Mouse (Mus musculus) lung, adult 18-20 months (tissue): ENCODE measurements around the gene Ccdc36.

Source experiments
- DNase-seq, 2 experiments: peaks; one replicate each; pipeline ENCODE4 v3.0.0; 2022; ENCODE audit warnings: mixed read lengths in 2 of 2

Gene Ccdc36

DNA sequence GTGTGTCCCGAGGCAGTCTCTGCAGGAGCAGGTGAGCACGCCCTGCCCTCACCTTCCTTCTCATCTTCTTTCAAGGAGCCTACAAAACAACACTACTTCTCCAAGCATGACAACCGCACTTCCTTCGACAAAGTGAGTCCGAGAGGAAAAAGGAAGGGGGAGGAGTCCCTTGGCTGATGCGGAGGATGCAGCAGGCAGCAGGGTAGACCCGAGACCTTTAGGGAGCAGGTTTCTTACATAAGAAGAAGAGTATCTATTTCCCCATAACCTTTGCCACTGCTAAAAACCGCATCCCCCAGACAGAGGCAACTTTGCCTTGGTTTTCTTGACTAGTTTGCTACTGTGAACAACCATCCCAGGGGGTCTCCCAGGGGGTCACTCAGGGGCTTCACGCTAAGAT lies 16.8 kb upstream of the Ccdc36 start:
- DNase-seq: no peak

DNA sequence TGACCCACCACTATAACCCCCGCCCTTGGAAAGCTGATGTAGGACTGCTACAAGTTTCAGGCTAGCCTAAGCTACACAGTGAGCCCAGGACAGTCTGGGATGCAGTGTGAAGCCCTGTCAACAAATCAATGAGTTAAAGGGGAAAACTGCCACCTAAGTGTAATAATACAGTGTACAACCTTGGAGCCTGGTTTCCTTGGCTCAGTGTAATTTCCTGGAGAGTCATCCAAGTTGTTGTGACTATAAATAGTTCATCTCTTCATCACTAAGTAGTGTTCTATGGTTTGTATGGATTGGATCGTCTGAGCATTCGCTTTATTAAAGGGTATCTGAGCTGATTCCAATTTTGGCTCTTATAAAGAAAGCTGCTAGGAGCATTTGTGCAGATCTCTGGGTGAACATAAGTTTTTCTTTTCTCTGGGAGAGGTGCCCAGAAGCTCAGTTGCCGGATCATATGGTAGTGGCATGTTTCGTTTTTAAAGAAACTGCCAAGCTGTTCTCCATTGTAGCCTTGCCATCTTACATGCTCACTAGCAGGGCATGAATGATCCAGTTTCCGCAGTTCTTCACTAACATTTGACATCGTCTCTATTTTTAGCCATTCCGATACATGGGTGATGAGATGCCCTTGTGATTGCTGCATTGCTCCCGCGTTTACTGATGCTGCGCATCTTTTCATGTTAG lies 13.1 kb upstream of the Ccdc36 start:
- no peak for DNase-seq

DNA sequence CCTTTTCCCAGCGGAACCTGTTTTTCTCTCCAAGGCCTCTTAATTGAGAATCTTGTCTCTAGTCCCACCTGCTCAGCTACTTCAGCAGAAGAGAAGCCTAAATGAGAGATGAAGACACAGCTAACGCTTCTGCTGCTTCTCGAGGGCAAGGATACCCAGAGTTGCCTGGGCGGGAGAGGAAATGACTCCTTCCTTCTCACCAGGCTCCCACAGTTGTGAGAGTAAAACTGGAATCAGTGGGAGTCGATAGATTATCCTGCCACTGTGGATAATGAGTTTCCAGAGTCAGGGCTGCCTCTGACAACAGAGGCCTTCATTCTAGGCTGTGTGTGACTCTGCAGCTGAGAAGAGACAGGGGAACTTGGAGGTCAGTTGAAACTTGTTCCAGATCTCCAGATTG lies 12.2 kb upstream of the Ccdc36 start:
- no peak for DNase-seq

DNA sequence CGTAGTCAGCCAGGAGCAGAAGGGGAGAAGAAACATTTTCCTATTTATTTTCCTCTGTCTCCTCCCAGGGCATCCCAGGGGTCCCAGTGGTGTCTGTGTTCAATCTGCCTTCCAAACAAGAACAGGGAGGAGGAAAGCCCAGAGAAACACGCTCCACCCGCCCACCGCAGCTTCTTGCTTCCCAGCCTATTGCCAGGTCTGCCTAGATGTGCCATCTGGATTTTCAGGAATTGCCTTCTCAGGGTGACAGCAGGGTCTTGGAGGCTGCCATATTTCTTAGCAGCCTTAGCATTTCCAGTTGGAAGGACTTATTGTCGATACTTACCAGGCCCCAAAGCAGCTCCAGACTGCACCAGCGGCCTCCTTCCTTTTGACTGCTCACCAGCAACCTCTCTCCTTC lies 10.9 kb upstream of the Ccdc36 start:
- DNase-seq: no peak

DNA sequence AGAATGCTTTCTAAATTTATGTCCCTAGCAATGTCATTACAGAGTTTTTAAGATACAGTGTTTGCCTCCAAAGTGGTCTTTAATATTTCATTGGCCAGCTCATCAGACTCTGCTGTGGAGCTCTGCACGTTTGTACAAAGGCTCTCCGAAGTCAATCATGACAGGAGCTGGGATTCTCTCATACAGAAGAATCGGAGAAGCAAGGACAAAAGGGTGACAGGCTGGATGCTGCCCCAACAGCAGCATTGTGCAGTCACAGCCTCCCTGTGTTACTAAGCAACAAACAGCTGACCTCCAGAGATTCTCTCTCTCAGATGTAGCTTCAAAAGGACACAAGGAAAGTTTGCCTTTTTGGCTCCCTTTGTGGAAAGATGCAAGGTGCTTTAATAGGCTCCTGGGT lies 7.9 kb upstream of the Ccdc36 start, which contains the start of gene BC048562:
TSS of gene BC048562 (plus strand) at position 301 of the 400 bp plus-strand sequence.
- no peak for DNase-seq

DNA sequence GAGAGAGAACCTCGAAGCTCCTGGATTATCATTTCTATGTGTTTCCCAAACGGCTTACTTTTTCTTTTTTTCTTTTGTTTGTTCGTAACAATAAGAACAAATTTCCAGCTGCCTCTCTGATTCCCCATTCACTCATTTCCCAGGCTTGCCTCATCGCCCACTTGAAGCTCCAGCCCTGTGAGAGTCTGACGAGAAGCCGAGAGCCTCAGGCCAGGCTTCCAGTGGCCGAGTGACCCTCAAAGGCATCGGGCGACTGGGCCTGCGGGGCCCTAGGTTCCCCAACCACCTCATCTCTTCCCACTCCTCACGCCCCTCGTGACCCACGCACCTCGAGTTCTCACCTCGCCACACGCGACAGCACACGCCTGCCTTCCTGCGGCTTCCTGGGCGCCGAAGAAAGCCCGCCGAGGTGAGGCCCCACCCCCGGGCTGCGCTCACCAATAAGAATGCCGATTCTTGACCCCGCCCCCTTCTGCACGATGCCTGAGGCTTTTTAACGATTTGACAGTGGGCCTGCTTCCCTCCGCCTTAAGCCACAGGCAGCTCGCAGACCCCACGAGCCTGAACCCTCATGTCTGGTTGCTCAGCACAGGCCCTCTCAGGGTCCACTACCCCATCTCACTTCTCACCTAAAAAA lies 3.3 kb upstream of the Ccdc36 start:
- no peak for DNase-seq

DNA sequence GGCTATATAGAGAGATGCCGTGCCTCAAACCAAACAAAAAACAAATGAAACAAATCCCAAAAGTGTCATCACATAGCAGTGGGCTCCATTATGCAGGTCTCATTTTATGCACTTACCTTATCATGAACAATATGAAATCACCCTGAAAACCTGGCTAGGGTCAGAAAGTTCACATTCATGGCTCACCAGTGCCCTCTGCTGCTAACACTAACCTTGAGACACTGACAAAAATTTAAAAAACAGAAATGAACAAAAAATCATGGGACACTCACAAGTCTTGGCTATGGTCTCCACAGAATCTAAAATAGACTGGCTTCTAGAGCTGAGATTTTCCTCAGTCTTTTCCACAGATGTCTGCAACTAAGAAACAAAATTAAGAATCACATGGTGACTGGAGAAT lies 16.1 kb downstream of the Ccdc36 start:
- DNase-seq: peak in 1 of 2 experiments; percentile 13

DNA sequence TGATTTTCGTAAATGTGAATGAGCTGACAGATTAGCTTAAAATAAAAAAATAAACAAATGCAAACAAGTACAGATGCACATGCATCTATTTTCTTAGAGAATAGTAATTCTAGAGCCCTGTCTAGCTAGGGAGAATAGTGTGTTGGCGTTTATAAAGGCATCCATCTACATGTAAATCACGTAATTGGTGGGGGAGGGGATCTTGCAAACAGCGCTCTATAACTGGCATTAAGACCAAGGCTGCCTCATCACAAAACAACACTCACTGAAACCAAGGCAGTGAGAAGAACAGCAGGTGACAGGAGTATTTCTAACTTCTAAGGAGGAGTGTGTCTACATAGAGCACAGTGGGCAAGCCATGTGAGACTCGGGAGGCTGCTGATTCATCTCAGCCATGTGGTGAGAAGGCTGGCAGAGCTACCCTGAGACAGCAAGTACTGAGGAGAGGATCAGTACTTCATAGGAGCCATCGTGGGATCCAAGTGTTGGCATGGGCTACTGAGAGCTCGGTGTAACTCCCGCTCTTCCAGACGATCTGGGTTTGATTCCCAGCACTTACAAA lies 16.8 kb downstream of the Ccdc36 start:
- DNase-seq: no peak

DNA sequence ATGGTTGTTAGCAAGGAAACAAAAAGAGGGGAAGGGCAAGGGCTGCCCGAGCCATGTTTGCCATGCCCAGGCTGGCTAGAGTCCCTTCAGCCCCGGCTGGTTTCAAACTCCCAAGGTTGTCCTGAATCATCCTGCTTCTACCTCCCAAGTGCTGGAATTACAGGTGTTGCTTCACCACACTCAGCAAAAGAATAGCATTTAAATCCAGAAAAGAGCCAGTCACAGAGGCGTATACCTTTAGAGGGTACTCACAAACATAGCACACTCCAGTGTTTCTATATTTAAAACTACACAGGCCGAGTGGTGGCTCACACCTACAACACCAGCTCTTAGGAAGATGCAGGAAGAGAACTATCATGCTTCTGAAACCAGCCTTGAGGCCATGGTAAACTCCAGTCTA lies 18.7 kb downstream of the Ccdc36 start:
- DNase-seq: no peak

DNA sequence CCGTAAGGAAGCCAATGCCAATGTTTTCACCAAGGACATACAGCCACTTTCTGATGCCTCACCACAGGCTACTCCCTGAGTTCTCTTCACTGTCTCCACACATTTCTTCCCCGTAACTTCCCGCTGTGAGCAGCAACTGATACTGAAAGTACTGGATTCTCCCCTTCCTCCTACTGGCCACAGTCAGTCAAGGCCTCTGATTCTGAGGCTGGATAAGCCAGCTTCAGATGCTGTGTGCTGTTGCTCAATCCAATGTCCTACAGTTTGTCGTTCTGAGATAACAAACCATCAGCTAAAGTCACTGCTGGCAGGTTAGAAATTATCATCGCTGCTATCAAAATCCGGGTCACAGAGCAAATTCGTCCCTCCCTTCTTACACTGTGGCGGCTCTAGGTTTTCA lies 23.8 kb downstream of the Ccdc36 start:
- DNase-seq: no peak

DNA sequence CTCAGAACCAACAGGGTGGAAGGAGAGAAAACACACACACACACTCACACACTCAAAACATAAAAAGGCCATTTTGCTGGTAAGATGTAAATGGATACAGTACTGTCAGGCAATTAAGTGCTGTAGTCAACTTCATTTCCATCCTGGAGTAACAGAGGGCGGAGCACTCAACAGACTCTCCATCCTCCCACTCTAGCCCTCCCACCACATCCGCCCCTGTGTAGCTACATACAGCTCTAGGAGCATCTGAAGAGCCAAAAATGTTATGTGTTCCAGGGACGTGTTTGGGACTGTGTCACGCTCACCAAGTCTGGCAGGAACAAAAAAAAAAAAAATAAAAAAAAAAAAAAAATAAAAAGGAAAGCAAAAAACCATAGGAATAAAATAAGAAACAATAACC lies 25.2 kb downstream of the Ccdc36 start:
- DNase-seq: no peak

DNA sequence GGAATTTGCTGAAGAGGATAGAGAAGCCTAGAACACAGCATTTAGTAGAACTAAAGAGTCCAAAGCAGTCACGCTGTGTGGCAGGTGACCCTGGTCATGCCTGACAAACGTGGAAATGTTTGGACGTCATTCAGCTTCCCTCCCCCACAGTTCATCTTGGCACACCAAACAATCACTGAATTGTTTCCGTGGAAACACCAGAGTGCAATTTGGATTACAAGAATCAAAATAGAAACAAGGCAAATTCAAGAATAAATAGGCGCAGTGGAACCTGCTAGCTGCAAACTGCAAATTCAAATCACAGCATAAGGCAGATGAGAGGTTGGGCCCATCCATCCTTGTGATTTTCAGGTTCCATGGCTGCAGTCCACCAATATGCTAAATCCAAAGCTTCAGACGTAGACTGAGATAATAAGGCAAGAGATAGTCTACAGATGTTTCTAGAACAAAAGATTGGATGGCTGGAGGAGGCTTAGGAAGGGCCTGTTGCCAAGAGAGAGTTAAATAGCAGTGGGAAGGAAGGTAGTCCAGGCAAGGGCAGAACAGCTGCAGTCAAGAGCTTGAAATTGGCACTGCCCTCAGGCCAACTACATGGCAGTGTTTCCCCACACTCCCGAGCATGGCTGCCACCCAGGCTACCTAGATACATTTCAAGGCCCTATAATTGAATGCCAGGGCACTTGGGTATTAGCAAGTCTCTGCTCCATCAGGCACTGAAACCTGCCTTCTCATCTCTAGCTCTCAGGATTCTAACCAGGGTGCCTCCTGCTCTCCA lies 26.9 kb downstream of the Ccdc36 start:
- DNase-seq: peak; percentile 24 to 35

DNA sequence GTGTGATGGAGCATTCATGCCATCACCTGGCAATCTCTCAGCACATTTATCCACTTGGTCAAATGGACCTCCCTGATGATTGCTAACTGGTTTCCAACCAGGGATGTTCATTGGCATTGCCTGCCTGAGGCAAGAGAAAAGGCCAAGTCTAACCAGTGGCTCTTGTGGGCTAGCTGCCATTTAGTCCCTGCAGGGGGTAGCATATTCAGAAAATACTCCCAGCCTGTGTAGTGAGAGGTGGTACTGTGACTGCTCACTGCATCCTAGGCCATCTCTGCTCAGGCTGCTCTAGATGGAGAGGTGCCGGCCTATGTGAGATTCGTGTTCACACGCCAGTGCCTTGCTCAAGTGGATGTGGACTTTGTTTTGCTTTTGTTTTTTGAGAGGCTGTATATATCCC lies 30.0 kb downstream of the Ccdc36 start:
- no peak for DNase-seq

DNA sequence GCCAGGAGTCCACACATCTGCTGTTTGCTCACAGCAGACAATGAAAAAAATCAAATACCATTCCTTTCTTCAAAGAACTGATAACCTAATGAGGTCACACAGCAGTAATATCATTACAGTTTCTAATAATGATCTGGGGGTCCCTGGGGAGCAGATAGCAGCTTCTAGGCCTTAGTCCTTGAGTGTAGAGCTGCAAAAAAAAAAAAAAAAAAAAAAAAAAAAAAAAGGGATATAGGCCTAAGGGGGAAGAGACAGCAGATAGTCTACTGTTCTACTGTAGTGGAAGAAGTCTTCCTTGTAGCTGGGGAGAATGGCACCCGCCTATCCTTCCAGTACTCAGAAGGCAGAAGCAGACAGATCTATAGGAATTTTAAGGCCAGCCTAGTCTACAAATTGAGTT lies 32.9 kb downstream of the Ccdc36 start:
- DNase-seq: no peak

DNA sequence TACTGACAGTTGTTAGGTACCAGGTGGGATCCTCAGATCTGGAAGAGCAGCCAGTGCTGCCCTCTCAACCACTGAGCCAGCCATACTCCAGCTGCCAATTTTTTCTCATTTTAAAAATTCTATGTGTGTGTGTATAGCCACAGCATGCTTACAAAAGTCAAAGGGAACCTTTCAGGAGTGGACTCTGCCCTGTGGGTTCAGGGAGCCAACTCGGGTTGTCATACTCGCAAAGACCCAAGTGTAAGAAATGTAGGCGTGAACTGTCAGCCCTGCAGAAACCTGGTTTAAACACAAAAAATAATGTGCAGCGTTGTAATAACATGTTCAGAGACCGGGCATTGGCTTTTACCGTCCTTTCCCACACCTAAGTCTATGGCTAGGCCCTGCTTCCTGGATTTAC lies 34.1 kb downstream of the Ccdc36 start:
- DNase-seq: no peak

DNA sequence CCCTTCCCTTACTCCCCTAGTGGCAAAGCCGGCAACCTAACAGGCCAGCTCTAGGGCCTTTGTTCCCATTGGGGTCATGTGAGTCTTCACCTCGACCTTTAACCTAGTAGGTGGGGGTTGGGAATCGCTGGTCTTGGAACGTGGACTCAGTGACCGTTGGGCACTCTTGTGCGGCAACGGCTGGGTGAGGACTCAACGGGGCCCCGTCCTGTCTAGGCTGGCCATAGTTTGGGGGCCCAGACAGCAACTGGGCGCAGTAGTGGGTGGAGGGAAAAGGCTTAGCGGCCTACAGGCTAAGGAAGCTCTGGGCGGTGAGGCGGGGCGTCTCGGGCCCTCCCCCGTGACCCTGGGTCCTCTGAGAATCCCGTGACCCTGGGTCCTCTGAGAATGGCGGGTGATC lies 35.6 kb downstream of the Ccdc36 start, which contains the start of gene 1700102P08Rik:
TSS of gene 1700102P08Rik (plus strand) at position 130 of the 400 bp plus-strand sequence.
- DNase-seq: no peak

DNA sequence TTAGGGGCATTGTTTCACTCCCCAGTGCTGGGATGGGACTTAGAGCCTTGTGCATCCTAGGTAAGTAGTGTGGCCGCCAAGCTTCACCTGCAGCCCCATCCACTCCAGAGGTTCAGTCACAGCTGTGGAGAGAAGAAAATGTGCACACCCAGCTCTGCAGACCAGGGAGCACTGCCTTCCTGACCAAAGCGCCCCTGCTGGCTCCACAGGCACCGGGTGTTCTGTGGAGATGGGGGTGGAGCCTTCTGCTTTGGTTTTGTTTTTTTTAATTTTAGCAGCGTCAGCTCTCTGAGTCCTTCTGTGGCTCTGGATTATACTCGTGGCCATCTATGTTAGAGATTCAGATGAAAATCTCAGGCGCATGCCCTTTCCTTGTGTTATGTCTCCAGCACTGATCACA lies 39.1 kb downstream of the Ccdc36 start:
- no peak for DNase-seq

DNA sequence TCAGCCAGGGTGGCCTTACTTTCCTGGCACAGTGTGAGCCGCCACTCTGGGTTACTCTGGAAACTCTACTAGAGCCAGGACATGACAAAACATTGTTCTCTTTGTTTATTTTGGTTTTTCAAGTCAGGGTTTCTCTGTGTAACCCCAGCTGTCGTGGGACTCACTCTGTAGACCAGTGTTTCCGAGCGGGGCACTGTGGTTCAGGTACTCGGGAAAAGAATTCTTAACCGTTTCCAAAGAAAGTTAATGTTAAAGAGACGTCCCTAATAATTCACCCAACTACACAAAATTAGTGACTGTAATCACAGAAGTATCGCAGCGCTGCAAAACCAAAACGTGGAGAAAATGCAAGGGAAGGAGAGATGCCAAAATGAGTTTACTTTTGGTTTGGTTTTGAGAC lies 39.7 kb downstream of the Ccdc36 start:
- no peak for DNase-seq

DNA sequence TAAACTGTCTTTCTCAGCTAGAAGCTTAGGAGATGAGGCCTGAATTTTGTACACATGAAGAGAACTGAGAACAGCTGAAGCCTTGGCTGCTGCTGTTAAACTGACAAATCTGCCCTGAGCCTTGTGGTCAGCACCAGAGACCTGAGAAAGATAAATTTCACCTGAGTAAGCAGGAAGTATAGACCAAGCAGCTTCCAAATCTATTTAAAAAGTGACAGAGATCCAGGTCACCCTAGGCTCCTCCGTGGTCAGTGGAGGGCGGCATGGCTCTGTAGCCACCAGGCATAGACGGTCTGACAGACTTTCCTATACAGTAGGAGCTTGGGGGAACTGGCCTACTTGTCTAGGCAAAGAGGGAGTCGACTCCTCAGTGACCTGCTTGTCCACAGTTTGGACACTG lies 41.5 kb downstream of the Ccdc36 start:
- DNase-seq: no peak

DNA sequence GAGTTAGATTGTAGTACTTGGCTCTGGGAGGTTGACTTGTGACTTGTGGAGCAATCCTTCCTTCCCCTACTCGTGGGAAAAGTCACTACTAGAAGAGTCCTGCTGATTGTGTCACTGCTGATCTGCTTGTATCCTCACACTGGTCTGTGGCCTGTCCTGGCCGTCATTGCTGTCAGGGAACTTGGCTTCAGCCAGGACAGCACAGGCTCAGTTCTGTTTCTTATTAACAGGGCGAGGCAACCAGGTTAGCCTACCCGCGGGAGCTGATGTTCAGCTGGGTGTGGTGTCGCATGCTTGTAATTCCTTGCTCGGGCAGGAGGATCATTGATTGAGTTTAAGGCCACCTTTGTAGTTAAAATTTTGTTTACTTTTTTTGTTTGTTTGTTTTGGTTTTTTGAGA lies 43.3 kb downstream of the Ccdc36 start:
- DNase-seq: peak in 1 of 2 experiments; percentile 16

DNA sequence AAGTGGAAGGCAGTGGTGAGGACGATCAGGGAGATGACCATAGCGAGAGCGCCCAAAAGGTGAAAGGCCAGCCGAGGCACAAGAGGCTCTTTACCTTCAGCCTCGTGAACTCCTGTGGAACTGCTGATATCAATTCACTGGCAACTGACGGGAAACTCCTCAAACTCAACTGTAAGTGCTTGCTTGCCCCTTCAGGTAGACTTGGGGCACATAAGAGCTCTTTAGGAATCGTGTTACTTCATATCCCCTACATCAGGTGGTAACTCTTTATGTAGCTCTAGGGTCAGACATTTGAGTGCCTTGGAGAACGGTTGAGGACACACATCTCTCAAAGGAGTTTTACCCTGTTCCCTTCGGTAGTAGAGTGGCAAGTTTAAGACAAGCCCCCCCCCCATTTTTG lies 46.9 kb downstream of the Ccdc36 start:
- DNase-seq: peak; percentile 53 to 65

DNA sequence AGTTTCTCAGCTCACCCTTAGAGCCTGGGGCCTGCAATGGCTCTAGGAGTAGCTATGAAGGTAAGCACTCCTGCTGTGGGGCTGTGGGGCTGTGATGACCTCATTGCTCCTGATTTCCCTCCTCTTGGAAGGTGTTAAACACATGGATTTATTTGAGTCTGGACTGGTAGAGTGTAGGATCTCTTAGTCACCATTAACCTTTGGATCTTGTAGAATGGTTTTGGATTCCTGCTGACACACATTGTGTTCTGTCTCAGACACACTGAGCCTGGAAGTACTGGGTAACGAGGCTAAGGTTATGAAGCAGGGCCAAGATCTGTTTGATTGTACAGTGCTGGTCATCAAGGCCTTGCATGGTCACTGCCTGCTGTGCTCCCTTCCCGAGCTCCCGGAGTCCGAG lies 49.0 kb downstream of the Ccdc36 start:
- no peak for DNase-seq

DNA sequence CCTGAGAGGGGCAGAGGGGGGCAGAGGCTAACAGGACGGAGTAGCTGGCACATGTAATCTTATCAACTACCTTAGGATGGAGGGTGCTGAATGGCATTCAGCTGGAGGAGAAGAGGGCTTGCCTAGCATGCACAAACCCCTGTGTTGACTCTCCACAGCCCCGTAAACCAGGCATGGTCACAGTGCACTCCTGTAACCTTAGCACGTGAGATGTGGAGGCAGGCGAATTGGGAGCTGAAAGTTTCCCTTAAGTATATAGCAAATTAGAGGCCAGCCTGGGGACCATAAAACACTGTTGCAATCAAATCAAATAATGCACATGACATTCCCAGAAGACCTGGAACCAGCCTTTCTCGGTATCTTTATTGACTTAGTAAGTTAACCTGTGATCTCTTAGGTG lies 49.5 kb downstream of the Ccdc36 start:
- DNase-seq: no peak

DNA sequence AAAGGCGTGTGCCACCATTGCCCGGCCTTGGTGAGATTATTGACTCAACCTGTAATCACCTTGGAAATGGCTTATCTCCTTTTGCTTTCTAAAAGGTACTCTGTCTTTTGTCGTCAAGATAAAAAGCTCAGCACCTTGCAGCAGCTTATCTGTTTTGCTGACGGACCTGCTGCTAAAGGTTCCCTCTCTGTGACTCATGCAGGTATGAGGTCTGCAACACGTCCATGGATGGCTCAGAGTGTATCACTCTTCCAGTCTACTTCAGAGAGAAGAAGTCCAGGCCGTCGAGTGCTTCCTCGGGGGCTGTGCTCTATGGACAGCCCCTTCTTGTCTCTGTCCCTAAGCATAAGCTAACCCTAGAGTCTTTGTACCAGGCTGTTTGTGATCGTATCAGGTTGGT lies 50.0 kb downstream of the Ccdc36 start:
- DNase-seq: no peak
